Mouse (Mus musculus): ENCODE measurements around the gene Hmx3.

- no peak for TF ChIP-seq GATA1 (IDR thresholded peaks at IDR 0.05; ENCODE audit: borderline replicate concordance, low read length)
- TF ChIP-seq FLI1 (IDR thresholded peaks at IDR 0.05; ENCODE audit: low read length) = no peak
Measured at GRCm38 (mm10) chr7:131559986-131560696, 17.5 kb downstream of the Hmx3 start, which contains the start of gene Bub3.
